Mouse (Mus musculus): ENCODE results near the gene Gm42791.

Gm42791 gene

GRCm38 (mm10) chr5:149009111-149009510 lies 14.2 kb upstream of the Gm42791 start:
- DNase-seq (ENCODE audit: low spot score in 2 of 2) = no peak

GRCm38 (mm10) chr5:149007295-149007646 lies 12.3 kb upstream of the Gm42791 start:
- no peak for DNase-seq (ENCODE audit: low spot score in 2 of 2)

- peak; percentile 100 for DNase-seq (ENCODE audit: low spot score in 2 of 2)
These were observed 11.7 kb upstream of the Gm42791 start for GRCm38 (mm10) chr5:149006362-149007294.

- no peak for DNase-seq (ENCODE audit: low spot score in 2 of 2)
These were observed 10.9 kb upstream of the Gm42791 start for GRCm38 (mm10) chr5:149005701-149006361.

GRCm38 (mm10) chr5:149005083-149005482 lies 10.1 kb upstream of the Gm42791 start:
- no peak for DNase-seq (ENCODE audit: low spot score in 2 of 2)

- no peak for DNase-seq (ENCODE audit: low spot score in 2 of 2)
These were observed 8.2 kb upstream of the Gm42791 start for GRCm38 (mm10) chr5:149003137-149003536.

GRCm38 (mm10) chr5:149002803-149003115 lies 7.8 kb upstream of the Gm42791 start:
- DNase-seq (ENCODE audit: low spot score in 2 of 2) = no peak

- DNase-seq (ENCODE audit: low spot score in 2 of 2) = no peak
These were observed 7.3 kb upstream of the Gm42791 start for GRCm38 (mm10) chr5:149002034-149002802.

GRCm38 (mm10) chr5:148999802-149000201 lies 4.9 kb upstream of the Gm42791 start:
- DNase-seq (ENCODE audit: low spot score in 2 of 2) = no peak

GRCm38 (mm10) chr5:148998512-148998911 lies 3.6 kb upstream of the Gm42791 start:
- no peak for DNase-seq (ENCODE audit: low spot score in 2 of 2)

GRCm38 (mm10) chr5:148996709-148997037 lies 1.7 kb upstream of the Gm42791 start:
- DNase-seq (ENCODE audit: low spot score in 2 of 2) = no peak

- no peak for DNase-seq (ENCODE audit: low spot score in 2 of 2)
These were observed 1.2 kb upstream of the Gm42791 start for GRCm38 (mm10) chr5:148995962-148996708.

- DNase-seq (ENCODE audit: low spot score in 2 of 2) = no peak
These were observed 639 bp downstream of the Gm42791 start for GRCm38 (mm10) chr5:148994311-148994705.

GRCm38 (mm10) chr5:148992598-148992997 lies 2.3 kb downstream of the Gm42791 start:
- DNase-seq (ENCODE audit: low spot score in 2 of 2) = no peak

- no peak for DNase-seq (ENCODE audit: low spot score in 2 of 2)
These were observed 4.0 kb downstream of the Gm42791 start for GRCm38 (mm10) chr5:148990891-148991311.

GRCm38 (mm10) chr5:148989480-148989879 lies 5.5 kb downstream of the Gm42791 start:
- no peak for DNase-seq (ENCODE audit: low spot score in 2 of 2)

GRCm38 (mm10) chr5:148984961-148985360 lies 10.0 kb downstream of the Gm42791 start:
- DNase-seq (ENCODE audit: low spot score in 2 of 2) = no peak

- DNase-seq (ENCODE audit: low spot score in 2 of 2) = no peak
These were observed 11.3 kb downstream of the Gm42791 start for GRCm38 (mm10) chr5:148983696-148984095.

- DNase-seq (ENCODE audit: low spot score in 2 of 2) = no peak
These were observed 11.8 kb downstream of the Gm42791 start for GRCm38 (mm10) chr5:148983108-148983664.

- DNase-seq (ENCODE audit: low spot score in 2 of 2) = no peak
These were observed 12.6 kb downstream of the Gm42791 start for GRCm38 (mm10) chr5:148982396-148982795.

- DNase-seq (ENCODE audit: low spot score in 2 of 2) = no peak
These were observed 14.3 kb downstream of the Gm42791 start for GRCm38 (mm10) chr5:148980607-148981006.

Data from frontal cortex, postnatal 25 days (tissue).